Mouse (Mus musculus): Measurements from ENCODE around the gene Dsn1. TPM values are rescaled to one million over a fixed set of nuclear protein-coding genes. Genes with fewer than 3 reads are reported as not detected.
A peak's percentile ranks its signal among the peaks of the same experiment; 100 is the strongest.

Gene Dsn1
- polyA plus RNA-seq, 1 experiment: 4.8 TPM

GRCm38 (mm10) chr2:156991470-156992319, 15.3 kb downstream of the Dsn1 start, which contains the start of gene Ndrg3:
TSS of gene Ndrg3 (minus strand) at chr2:156992056.
- TF ChIP-seq MYOD1 (IDR thresholded peaks at IDR 0.05; ENCODE audit: control insufficient read depth in 1 of 3, insufficient read length in 2 of 3, low read depth in 2 of 3) (peak in 1 of 3 experiments; percentile 28), MYOG (IDR thresholded peaks at IDR 0.05; ENCODE audit: control insufficient read depth in 1 of 3, insufficient read depth in 1 of 3, insufficient read length in 2 of 3, low read depth in 2 of 3) (peak in 1 of 3 experiments; percentile 29), POLR2AphosphoS2 (IDR thresholded peaks at IDR 0.05; ENCODE audit: insufficient read length, low read depth) (peak; percentile 47), SRF (IDR thresholded peaks at IDR 0.05; ENCODE audit: control insufficient read depth, insufficient read length, low read depth) (no peak), POLR2A (IDR thresholded peaks at IDR 0.05; ENCODE audit: insufficient read length, low read depth) (peak; percentile 83)
- Histone ChIP-seq H3K27me3 (ENCODE audit: control insufficient read depth, insufficient read depth, insufficient read length) (no peaks in the 10 kb centered on the region), H3ac (ENCODE audit: control insufficient read depth, insufficient read length) (peak within 1 kb of the TSS; percentile 51), H3K36me3 (ENCODE audit: control insufficient read depth, insufficient read depth) (peaks cover 9% of the 10 kb centered on the region), H3K4me2 (ENCODE audit: low read depth) (peak within 1 kb of the TSS; percentile 99), H3K4me3 (peak within 1 kb of the TSS; percentile 71), H3K79me2 (ENCODE audit: control insufficient read depth, insufficient read depth) (peaks cover 30% of the 10 kb centered on the region)

GRCm38 (mm10) chr2:156990727-156991431, 16.1 kb downstream of the Dsn1 start:
- H3K4me2 ChIP-seq (ENCODE audit: low read depth): peak overlapping the region; percentile 99
- TF ChIP-seq CEBPB (IDR thresholded peaks at IDR 0.05; ENCODE audit: insufficient read depth, poor library complexity, severe bottlenecking): no peak
- TF ChIP-seq SRF (IDR thresholded peaks at IDR 0.05; ENCODE audit: control insufficient read depth, insufficient read length, low read depth): no peak
- TF ChIP-seq E2F4 (IDR thresholded peaks at IDR 0.05; ENCODE audit: insufficient read depth): no peak
- no peak for TF ChIP-seq POLR2A (IDR thresholded peaks at IDR 0.05; ENCODE audit: insufficient read length, low read depth)
- TF ChIP-seq POLR2AphosphoS2 (IDR thresholded peaks at IDR 0.05; ENCODE audit: insufficient read length, low read depth): no peak
- TF ChIP-seq TCF3 (IDR thresholded peaks at IDR 0.05; ENCODE audit: insufficient read length, low read depth): no peak
- no peak for TF ChIP-seq USF1 (IDR thresholded peaks at IDR 0.05; ENCODE audit: low read depth)
- TF ChIP-seq MYOG (IDR thresholded peaks at IDR 0.05; ENCODE audit: control insufficient read depth in 1 of 3, insufficient read depth in 1 of 3, insufficient read length in 2 of 3, low read depth in 2 of 3): no peak
- peaks cover 8% of the 10 kb centered on the region for H3K36me3 ChIP-seq (ENCODE audit: control insufficient read depth, insufficient read depth)
- H3K79me2 ChIP-seq (ENCODE audit: control insufficient read depth, insufficient read depth): peaks cover 30% of the 10 kb centered on the region
- peak overlapping the region; percentile 71 for H3K4me3 ChIP-seq
- H3ac ChIP-seq (ENCODE audit: control insufficient read depth, insufficient read length): peak overlapping the region; percentile 51
- H3K27me3 ChIP-seq (ENCODE audit: control insufficient read depth, insufficient read depth, insufficient read length): no peaks in the 10 kb centered on the region

- H3ac ChIP-seq (ENCODE audit: control insufficient read depth, insufficient read length): no peak overlapping the region
Measured at GRCm38 (mm10) chr2:156987316-156987715, 19.6 kb downstream of the Dsn1 start.

GRCm38 (mm10) chr2:156982864-156983263, 24.1 kb downstream of the Dsn1 start:
- TF ChIP-seq MAX (IDR thresholded peaks at IDR 0.05; ENCODE audit: low read depth) (no peak), CEBPB (IDR thresholded peaks at IDR 0.05; ENCODE audit: insufficient read depth, poor library complexity, severe bottlenecking) (no peak), TCF3 (IDR thresholded peaks at IDR 0.05; ENCODE audit: insufficient read length, low read depth) (no peak), POLR2A (IDR thresholded peaks at IDR 0.05; ENCODE audit: insufficient read length, low read depth) (no peak), USF1 (IDR thresholded peaks at IDR 0.05; ENCODE audit: low read depth) (no peak), MYOG (IDR thresholded peaks at IDR 0.05; ENCODE audit: control insufficient read depth in 1 of 3, insufficient read depth in 1 of 3, insufficient read length in 2 of 3, low read depth in 2 of 3) (peak in 2 of 3 experiments; percentile 46 to 61), MYOD1 (IDR thresholded peaks at IDR 0.05; ENCODE audit: control insufficient read depth in 1 of 3, insufficient read length in 2 of 3, low read depth in 2 of 3) (peak in 2 of 3 experiments; percentile 18 to 65)
- H3K36me3 ChIP-seq (ENCODE audit: control insufficient read depth, insufficient read depth): no peaks in the 10 kb centered on the region
- H3K4me3 ChIP-seq: no peak overlapping the region
- H3K27me3 ChIP-seq (ENCODE audit: control insufficient read depth, insufficient read depth, insufficient read length): no peaks in the 10 kb centered on the region
- H3K79me2 ChIP-seq (ENCODE audit: control insufficient read depth, insufficient read depth): peaks cover 27% of the 10 kb centered on the region
- H3ac ChIP-seq (ENCODE audit: control insufficient read depth, insufficient read length): no peak overlapping the region
- H3K4me2 ChIP-seq (ENCODE audit: low read depth): peak overlapping the region; percentile 41

More at GRCm38 (mm10) chr2:156987316-156987715, 19.6 kb downstream of the Dsn1 start:
- Histone ChIP-seq H3K36me3 (ENCODE audit: control insufficient read depth, insufficient read depth) (no peaks in the 10 kb centered on the region), H3K4me3 (no peak overlapping the region), H3K4me2 (ENCODE audit: low read depth) (no peak overlapping the region), H3K27me3 (ENCODE audit: control insufficient read depth, insufficient read depth, insufficient read length) (no peaks in the 10 kb centered on the region), H3K79me2 (ENCODE audit: control insufficient read depth, insufficient read depth) (peaks cover 40% of the 10 kb centered on the region)
- TF ChIP-seq TCF3 (IDR thresholded peaks at IDR 0.05; ENCODE audit: insufficient read length, low read depth) (no peak), MAX (IDR thresholded peaks at IDR 0.05; ENCODE audit: low read depth) (no peak), POLR2AphosphoS2 (IDR thresholded peaks at IDR 0.05; ENCODE audit: insufficient read length, low read depth) (no peak), SRF (IDR thresholded peaks at IDR 0.05; ENCODE audit: control insufficient read depth, insufficient read length, low read depth) (no peak), POLR2A (IDR thresholded peaks at IDR 0.05; ENCODE audit: insufficient read length, low read depth) (no peak), E2F4 (IDR thresholded peaks at IDR 0.05; ENCODE audit: insufficient read depth) (no peak), TCF12 (IDR thresholded peaks at IDR 0.05; ENCODE audit: insufficient read depth, poor library complexity, severe bottlenecking) (no peak), CEBPB (IDR thresholded peaks at IDR 0.05; ENCODE audit: insufficient read depth, poor library complexity, severe bottlenecking) (no peak), MYOD1 (IDR thresholded peaks at IDR 0.05; ENCODE audit: control insufficient read depth in 1 of 3, insufficient read length in 2 of 3, low read depth in 2 of 3) (no peak), USF1 (IDR thresholded peaks at IDR 0.05; ENCODE audit: low read depth) (no peak), REST (IDR thresholded peaks at IDR 0.05; ENCODE audit: insufficient read depth, insufficient read length) (no peak), MYOG (IDR thresholded peaks at IDR 0.05; ENCODE audit: control insufficient read depth in 1 of 3, insufficient read depth in 1 of 3, insufficient read length in 2 of 3, low read depth in 2 of 3) (no peak)
